Mouse (Mus musculus) olfactory bulb, adult 2 months (tissue): Measurements from ENCODE around the gene Chd2. TPM values are rescaled to one million over a fixed set of nuclear protein-coding genes. Genes with fewer than 3 reads are reported as not detected.

Experiments
- H3K27ac ChIP-seq: fragments of 200-500 bp; 2 replicates; pipeline ENCODE4 v1.5.1; 2012; ENCODE audit warnings: low read depth, low read length; ENCODE audit not compliant: insufficient read depth
- H3K4me1 ChIP-seq: fragments of 200-500 bp; 2 replicates; pipeline ENCODE4 v1.6.1; 2012; ENCODE audit warnings: low read length; ENCODE audit not compliant: control insufficient read depth, insufficient read depth
- H3K4me3 ChIP-seq: fragments of 200-500 bp; 2 replicates; pipeline ENCODE4 v1.5.1; 2012; ENCODE audit warnings: mild to moderate bottlenecking, low read depth, low read length, moderate library complexity; ENCODE audit not compliant: insufficient read depth
- CTCF ChIP-seq: fragments of 200-500 bp; IDR thresholded peaks from 2 replicates; pipeline ENCODE4 v1.5.1; 2012; ENCODE audit warnings: low read depth, mild to moderate bottlenecking, low read length, moderate library complexity; ENCODE audit not compliant: insufficient read depth
- POLR2A ChIP-seq: fragments of 200-500 bp; IDR thresholded peaks from 2 replicates; pipeline ENCODE4 v1.6.1; 2012; ENCODE audit warnings: mild to moderate bottlenecking, low read depth, low read length, moderate library complexity; ENCODE audit not compliant: insufficient read depth
- WGBS: fragments of 180-500 bp; shearing (Covaris S2); methylation state at CpG from one replicate; pipeline ENCODE4 v1.1.7; 2018; 5-methylcytosine and 5-hydroxymethylcytosine counted together
- polyA plus RNA-seq: library from polyadenylated mRNA; stranded (reverse); fragments of >200 nt; gene quantifications from 2 replicates; pipeline ENCODE4 v1.2.4, GENCODE M21; 2012; ENCODE audit warnings: low replicate concordance; ENCODE audit not compliant: missing spikeins, insufficient read depth, insufficient read length

Gene Chd2
- polyA plus RNA-seq, 1 experiment, result 544 TPM

GRCm38 (mm10) chr7:73489261-73489660 lies 52.4 kb downstream of the Chd2 start:
- Histone ChIP-seq H3K4me3 (no peak overlapping the region), H3K27ac (no peak overlapping the region), H3K4me1 (no peaks in the 10 kb centered on the region)
- 73% methylated on average over 5 of the region's 5 CpGs for WGBS
- no peak for TF ChIP-seq CTCF
- no peak for TF ChIP-seq POLR2A

- 83% methylated on average over 6 of the region's 6 CpGs for WGBS
- Histone ChIP-seq H3K4me3 (no peak overlapping the region), H3K4me1 (peaks cover 2% of the 10 kb centered on the region), H3K27ac (no peak overlapping the region)
- TF ChIP-seq POLR2A, result no peak
Measured at GRCm38 (mm10) chr7:73481094-73481493, 60.5 kb downstream of the Chd2 start.

GRCm38 (mm10) chr7:73479506-73479905 lies 62.1 kb downstream of the Chd2 start:
- H3K4me3 ChIP-seq, result no peak overlapping the region
- H3K27ac ChIP-seq, result no peak overlapping the region
- 69% methylated on average over 3 of the region's 3 CpGs for WGBS
- no peak for TF ChIP-seq POLR2A
- no peak for TF ChIP-seq CTCF
- peaks cover 2% of the 10 kb centered on the region for H3K4me1 ChIP-seq

- 82% methylated on average over 11 of the region's 11 CpGs for WGBS
- no peak for TF ChIP-seq POLR2A
Measured at GRCm38 (mm10) chr7:73478157-73479058, 63.2 kb downstream of the Chd2 start.

GRCm38 (mm10) chr7:73467741-73468140 lies 73.9 kb downstream of the Chd2 start:
- Histone ChIP-seq H3K4me3 (no peak overlapping the region), H3K27ac (no peak overlapping the region), H3K4me1 (no peaks in the 10 kb centered on the region)
- WGBS, result 93% methylated on average over 3 of the region's 3 CpGs
- no peak for TF ChIP-seq CTCF
- no peak for TF ChIP-seq POLR2A

More at GRCm38 (mm10) chr7:73478157-73479058, 63.2 kb downstream of the Chd2 start:
- Histone ChIP-seq H3K4me3 (no peak overlapping the region), H3K4me1 (peaks cover 2% of the 10 kb centered on the region), H3K27ac (no peak overlapping the region)

GRCm38 (mm10) chr7:73463546-73463945 lies 78.1 kb downstream of the Chd2 start:
- 72% methylated on average over 2 of the region's 2 CpGs for WGBS
- TF ChIP-seq POLR2A, result no peak
- TF ChIP-seq CTCF, result no peak
- no peak overlapping the region for H3K4me3 ChIP-seq

GRCm38 (mm10) chr7:73454113-73454512 lies 87.5 kb downstream of the Chd2 start:
- Histone ChIP-seq H3K4me3 (no peak overlapping the region), H3K27ac (no peak overlapping the region), H3K4me1 (peaks cover 5% of the 10 kb centered on the region; the same call in 1 of the 2 replicates)
- TF ChIP-seq CTCF (no peak), POLR2A (no peak)
- 71% methylated on average over 12 of the region's 12 CpGs for WGBS

More at GRCm38 (mm10) chr7:73463546-73463945, 78.1 kb downstream of the Chd2 start:
- no peak overlapping the region for H3K27ac ChIP-seq
- H3K4me1 ChIP-seq, result no peaks in the 10 kb centered on the region

- WGBS, result 79% methylated on average over 3 of the region's 3 CpGs
- H3K4me1 ChIP-seq, result peaks cover 5% of the 10 kb centered on the region; the same call in 1 of the 2 replicates
- TF ChIP-seq POLR2A (no peak), CTCF (no peak)
- no peak overlapping the region for H3K27ac ChIP-seq
- H3K4me3 ChIP-seq, result no peak overlapping the region
Measured at GRCm38 (mm10) chr7:73452187-73452808, 89.3 kb downstream of the Chd2 start.

- Histone ChIP-seq H3K27ac (no peak overlapping the region), H3K4me1 (peaks cover 5% of the 10 kb centered on the region; the same call in 1 of the 2 replicates), H3K4me3 (no peak overlapping the region)
- TF ChIP-seq CTCF, result no peak
- WGBS, result 85% methylated on average over 4 of the region's 4 CpGs
Measured at GRCm38 (mm10) chr7:73451594-73451993, 90.0 kb downstream of the Chd2 start.

GRCm38 (mm10) chr7:73442246-73442645 lies 99.4 kb downstream of the Chd2 start:
- H3K27ac ChIP-seq, result no peak overlapping the region
- no peaks in the 10 kb centered on the region for H3K4me1 ChIP-seq
- no peak for TF ChIP-seq CTCF
- no peak for TF ChIP-seq POLR2A
- WGBS, result 85% methylated on average over 4 of the region's 4 CpGs
- H3K4me3 ChIP-seq, result no peak overlapping the region
